Mouse (Mus musculus) myocyte (in vitro differentiated cells): ENCODE data around the gene Usp7. TPM values are rescaled to one million over a fixed set of nuclear protein-coding genes. Genes with fewer than 3 reads are reported as not detected.

ENCODE experiments used
- H3K27me3 ChIP-seq: one replicate; pipeline ENCODE4 v1.6.1; 2011; ENCODE audit not compliant: control insufficient read depth, insufficient read depth, insufficient read length
- H3K36me3 ChIP-seq: one replicate; pipeline ENCODE4 v1.6.1; 2011; ENCODE audit not compliant: control insufficient read depth, insufficient read depth
- H3K4me2 ChIP-seq: one replicate; pipeline ENCODE4 v1.6.1; 2011; ENCODE audit warnings: low read depth, control low read depth
- H3K4me3 ChIP-seq: one replicate; pipeline ENCODE4 v1.5.1; 2011; ENCODE audit warnings: mild to moderate bottlenecking, control low read depth, moderate library complexity
- H3K79me2 ChIP-seq: one replicate; pipeline ENCODE4 v1.6.1; 2011; ENCODE audit not compliant: control insufficient read depth, insufficient read depth
- H3ac ChIP-seq: one replicate; pipeline ENCODE4 v1.6.1; 2011; ENCODE audit not compliant: control insufficient read depth, insufficient read length
- CEBPB ChIP-seq: IDR thresholded peaks from 2 replicates; pipeline ENCODE4 v1.6.1; 2011; ENCODE audit warnings: mild to moderate bottlenecking, moderate library complexity; ENCODE audit not compliant: poor library complexity, insufficient read depth, severe bottlenecking
- E2F4 ChIP-seq: IDR thresholded peaks from one replicate; pipeline ENCODE4 v1.6.1; 2011; ENCODE audit warnings: mild to moderate bottlenecking, control low read depth, moderate library complexity; ENCODE audit not compliant: insufficient read depth
- MAX ChIP-seq: IDR thresholded peaks from one replicate; pipeline ENCODE4 v1.6.1; 2011; ENCODE audit warnings: low read depth, mild to moderate bottlenecking, control low read depth
- MYOD1 ChIP-seq, 3 experiments: IDR thresholded peaks; one replicate each; pipeline ENCODE4 v1.6.1; 2011; ENCODE audit warnings: control low read depth in 2 of 3, low read depth in 2 of 3, mild to moderate bottlenecking in 2 of 3, moderate library complexity in 1 of 3; ENCODE audit not compliant: insufficient read length in 2 of 3, control insufficient read depth in 1 of 3
- MYOG ChIP-seq, 3 experiments: IDR thresholded peaks; one replicate each; pipeline ENCODE4 v1.6.1; 2011; ENCODE audit warnings: control low read depth in 2 of 3, low read depth in 2 of 3, mild to moderate bottlenecking in 2 of 3; ENCODE audit not compliant: insufficient read length in 2 of 3, control insufficient read depth in 1 of 3, insufficient read depth in 1 of 3
- POLR2A ChIP-seq: IDR thresholded peaks from one replicate; pipeline ENCODE4 v1.6.1; 2011; ENCODE audit warnings: low read depth, mild to moderate bottlenecking, control low read depth, moderate library complexity; ENCODE audit not compliant: insufficient read length
- POLR2AphosphoS2 ChIP-seq: IDR thresholded peaks from one replicate; pipeline ENCODE4 v1.6.1; 2011; ENCODE audit warnings: low read depth, control low read depth; ENCODE audit not compliant: insufficient read length
- REST ChIP-seq: IDR thresholded peaks from one replicate; pipeline ENCODE4 v1.6.1; 2011; ENCODE audit warnings: mild to moderate bottlenecking, control low read depth, moderate library complexity; ENCODE audit not compliant: insufficient read depth, insufficient read length
- SRF ChIP-seq: IDR thresholded peaks from one replicate; pipeline ENCODE4 v1.6.1; 2011; ENCODE audit warnings: low read depth; ENCODE audit not compliant: control insufficient read depth, insufficient read length
- TCF12 ChIP-seq: IDR thresholded peaks from one replicate; pipeline ENCODE4 v1.6.1; 2011; ENCODE audit warnings: mild to moderate bottlenecking, control low read depth; ENCODE audit not compliant: poor library complexity, insufficient read depth, severe bottlenecking
- TCF3 ChIP-seq: IDR thresholded peaks from one replicate; pipeline ENCODE4 v1.6.1; 2011; ENCODE audit warnings: low read depth, control low read depth; ENCODE audit not compliant: insufficient read length
- USF1 ChIP-seq: IDR thresholded peaks from one replicate; pipeline ENCODE4 v1.6.1; 2011; ENCODE audit warnings: low read depth, mild to moderate bottlenecking, control low read depth, moderate library complexity
- polyA plus RNA-seq: library from polyadenylated mRNA; unstranded; fragments of >200 nt; fragmentation: generic; extraction: Trizol; gene quantifications from one replicate; pipeline ENCODE4 v1.2.1, GENCODE M21; 2012; ENCODE audit warnings: missing spikeins

The Usp7 gene
- polyA plus RNA-seq, 1 experiment: 24.0 TPM

DNA sequence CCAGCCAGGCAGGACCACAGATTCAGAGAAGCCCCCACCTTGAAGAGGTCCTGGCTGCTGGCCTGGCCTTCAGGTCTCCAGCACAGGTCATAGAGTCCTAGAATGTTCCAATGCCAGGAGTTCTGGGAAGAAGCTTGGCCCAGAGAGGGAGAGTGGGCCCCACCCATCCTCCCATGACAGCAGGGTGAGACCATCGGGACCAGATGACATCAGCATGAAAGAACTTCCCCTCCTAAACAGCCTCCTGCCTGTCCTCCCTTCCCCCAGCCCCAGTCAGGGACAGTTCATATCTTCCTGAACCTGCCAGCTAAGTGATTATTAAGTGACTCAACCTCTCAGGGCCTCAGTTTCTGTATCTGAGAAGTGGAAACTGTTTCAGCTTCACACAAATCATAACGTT is 125.7 kb downstream of the Usp7 start:
- Histone ChIP-seq H3K4me2 (peak overlapping the region; percentile 95), H3K36me3 (peaks cover 8% of the 10 kb centered on the region), H3K4me3 (no peak overlapping the region), H3K27me3 (no peaks in the 10 kb centered on the region), H3ac (no peak overlapping the region), H3K79me2 (peaks cover 78% of the 10 kb centered on the region)
- TF ChIP-seq POLR2AphosphoS2 (no peak), MAX (no peak), POLR2A (peak; percentile 11)

DNA sequence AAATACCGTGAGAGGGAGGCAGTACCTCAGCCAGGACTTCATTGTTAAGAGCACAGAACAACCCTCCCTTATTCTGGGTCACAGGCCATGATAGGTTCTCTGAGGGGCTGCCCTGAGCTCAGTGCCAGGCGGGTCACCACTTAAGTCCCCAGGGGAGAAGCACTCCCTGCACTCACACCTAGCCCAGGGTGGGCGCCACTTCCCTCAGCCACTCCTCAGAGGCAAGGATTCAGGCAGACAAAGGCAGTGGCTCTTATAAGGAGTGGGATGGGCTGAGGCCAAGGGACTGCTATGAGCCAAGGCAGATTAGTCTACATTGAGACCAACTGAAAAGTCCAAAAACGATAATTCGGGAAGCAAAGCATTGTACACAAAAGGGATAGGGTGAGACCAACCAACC is 126.7 kb downstream of the Usp7 start:
- no peak for TF ChIP-seq CEBPB
- peaks cover 69% of the 10 kb centered on the region for H3K79me2 ChIP-seq
- no peaks in the 10 kb centered on the region for H3K27me3 ChIP-seq
- no peak overlapping the region for H3K4me3 ChIP-seq
- no peak overlapping the region for H3K4me2 ChIP-seq
- H3K36me3 ChIP-seq: peaks cover 10% of the 10 kb centered on the region
- H3ac ChIP-seq: no peak overlapping the region

DNA sequence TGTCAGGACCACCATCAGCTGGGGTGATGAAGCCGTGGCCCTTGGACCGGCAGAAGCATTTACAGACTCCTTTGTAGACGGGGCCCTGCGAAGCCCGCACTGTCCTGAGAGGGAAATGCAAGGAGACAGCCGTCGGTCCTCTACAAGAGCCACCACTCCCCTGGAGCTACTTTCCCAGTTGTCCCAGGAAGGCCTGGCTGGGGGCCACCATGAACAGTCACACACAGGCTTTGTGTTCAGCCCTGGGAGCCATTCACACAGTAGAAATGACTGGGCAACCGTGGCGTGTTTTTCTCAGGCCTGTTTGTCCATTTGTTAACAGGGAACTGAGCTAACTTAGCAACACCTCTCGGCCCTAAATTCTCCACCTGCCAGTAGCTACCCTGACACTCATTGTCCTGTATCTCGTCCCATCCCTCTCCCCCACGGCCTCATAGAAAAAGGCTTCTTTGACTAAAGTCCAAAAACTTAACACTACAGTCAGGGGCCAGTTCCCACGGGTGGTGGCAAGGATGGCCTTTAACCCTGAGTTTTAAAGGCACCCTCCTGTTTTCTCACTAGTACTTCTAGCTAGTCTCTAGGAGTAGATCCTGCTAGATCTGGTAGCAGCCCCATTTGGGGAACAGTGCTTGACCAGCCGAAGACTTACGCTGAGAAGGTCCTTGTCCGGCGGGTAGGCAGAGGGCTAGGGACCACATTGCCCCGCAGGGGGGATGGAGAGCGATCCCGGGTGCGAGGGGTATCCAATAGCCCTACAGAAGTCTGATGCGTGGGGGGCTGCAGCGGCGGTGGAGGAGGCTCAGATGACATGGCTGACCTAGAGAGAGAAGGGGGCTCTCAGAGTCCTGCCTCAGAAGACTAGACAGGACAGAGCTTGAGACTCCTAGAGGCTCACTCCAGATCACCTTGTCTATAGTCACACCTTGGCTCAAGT is 128.2 kb downstream of the Usp7 start:
- H3K27me3 ChIP-seq: no peaks in the 10 kb centered on the region
- peaks cover 54% of the 10 kb centered on the region for H3K79me2 ChIP-seq
- H3K36me3 ChIP-seq: peaks cover 16% of the 10 kb centered on the region
- H3K4me3 ChIP-seq: no peak overlapping the region
- H3K4me2 ChIP-seq: no peak overlapping the region
- H3ac ChIP-seq: no peak overlapping the region
- TF ChIP-seq SRF: no peak
- no peak for TF ChIP-seq POLR2AphosphoS2
- TF ChIP-seq REST: no peak
- TF ChIP-seq TCF3: no peak
- TF ChIP-seq MYOD1 (IDR thresholded peaks at IDR 0.05; ENCODE audit: control insufficient read depth in 1 of 3, insufficient read length in 2 of 3, low read depth in 2 of 3): no peak
- TF ChIP-seq MYOG (IDR thresholded peaks at IDR 0.05; ENCODE audit: control insufficient read depth in 1 of 3, insufficient read depth in 1 of 3, insufficient read length in 2 of 3, low read depth in 2 of 3): no peak
- no peak for TF ChIP-seq E2F4
- no peak for TF ChIP-seq USF1
- no peak for TF ChIP-seq POLR2A
- TF ChIP-seq MAX: no peak
- TF ChIP-seq TCF12: no peak
- TF ChIP-seq CEBPB: no peak

DNA sequence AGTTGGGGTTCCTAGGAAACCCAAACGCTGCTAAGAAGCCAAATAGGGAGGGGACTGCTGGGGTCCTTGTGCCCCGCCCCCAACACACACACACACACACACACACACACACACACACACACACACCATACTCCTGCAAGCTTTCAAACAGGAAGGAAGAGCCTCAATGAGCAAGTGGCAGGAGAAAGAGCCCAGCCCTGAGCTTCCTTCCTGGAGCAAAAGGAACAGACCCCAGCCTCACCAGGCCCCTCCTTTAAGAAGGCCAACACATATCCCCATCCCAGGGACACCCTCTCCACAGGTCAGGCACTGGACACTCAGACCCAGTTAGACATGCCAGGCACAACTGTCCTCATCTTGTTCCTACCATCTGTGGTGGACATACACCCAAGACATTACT is 129.1 kb downstream of the Usp7 start:
- TF ChIP-seq REST: no peak
- no peak for TF ChIP-seq MYOD1 (IDR thresholded peaks at IDR 0.05; ENCODE audit: control insufficient read depth in 1 of 3, insufficient read length in 2 of 3, low read depth in 2 of 3)
- TF ChIP-seq SRF: no peak
- Histone ChIP-seq H3K27me3 (no peaks in the 10 kb centered on the region), H3K79me2 (peaks cover 45% of the 10 kb centered on the region), H3ac (no peak overlapping the region), H3K36me3 (peaks cover 23% of the 10 kb centered on the region), H3K4me3 (no peak overlapping the region), H3K4me2 (no peak overlapping the region)

DNA sequence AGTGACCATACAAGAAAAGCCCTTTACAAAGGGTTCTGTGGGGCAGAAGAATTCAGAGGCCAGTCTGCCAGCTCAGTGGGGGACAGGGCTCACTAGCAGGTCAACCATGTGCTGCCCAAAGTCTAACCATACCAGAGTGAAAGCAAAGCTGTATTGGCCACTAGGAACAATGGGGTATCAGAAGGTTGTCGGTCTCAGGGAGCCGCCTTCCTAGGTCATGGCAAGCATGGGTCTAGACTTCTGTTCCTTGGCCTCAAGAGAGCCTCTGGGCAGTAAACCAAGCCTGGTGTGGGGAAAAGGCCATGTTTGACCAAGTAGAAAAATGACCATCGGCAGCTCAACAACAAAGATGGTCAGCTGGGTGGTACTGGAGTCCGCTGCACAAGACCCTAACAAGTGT is 133.3 kb downstream of the Usp7 start:
- Histone ChIP-seq H3K4me2 (no peak overlapping the region), H3K4me3 (no peak overlapping the region), H3K79me2 (peaks cover 3% of the 10 kb centered on the region), H3K36me3 (peaks cover 23% of the 10 kb centered on the region), H3ac (no peak overlapping the region), H3K27me3 (no peaks in the 10 kb centered on the region)
- no peak for TF ChIP-seq POLR2A
- TF ChIP-seq POLR2AphosphoS2: peak; percentile 74

DNA sequence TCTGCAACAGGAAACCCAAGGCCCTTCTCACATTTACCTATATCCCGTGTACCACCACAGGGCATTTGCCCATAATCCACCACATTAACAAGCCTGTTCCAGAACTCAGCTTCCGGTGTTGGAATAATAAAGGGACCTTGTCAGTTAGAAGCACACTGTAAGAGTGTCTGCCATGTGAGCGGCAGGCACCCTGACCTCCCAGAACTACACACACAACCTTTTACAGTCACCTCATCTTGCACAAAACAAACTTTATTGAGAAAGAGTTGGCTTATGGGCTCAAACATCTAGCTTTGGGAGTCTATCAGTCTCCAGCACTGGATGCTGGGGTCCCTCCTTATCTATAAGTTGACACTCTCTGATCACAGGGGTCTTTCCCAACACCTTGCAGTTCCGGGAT is 133.8 kb downstream of the Usp7 start:
- TF ChIP-seq MYOG (IDR thresholded peaks at IDR 0.05; ENCODE audit: control insufficient read depth in 1 of 3, insufficient read depth in 1 of 3, insufficient read length in 2 of 3, low read depth in 2 of 3): no peak
- TF ChIP-seq POLR2AphosphoS2: peak; percentile 53

More for the DNA sequence above, 133.8 kb downstream of the Usp7 start:
- Histone ChIP-seq H3K79me2 (no peaks in the 10 kb centered on the region), H3K36me3 (peaks cover 23% of the 10 kb centered on the region), H3K4me2 (no peak overlapping the region), H3K27me3 (no peaks in the 10 kb centered on the region), H3ac (no peak overlapping the region), H3K4me3 (no peak overlapping the region)
